Mouse (Mus musculus) myocyte (in vitro differentiated cells): Measurements from ENCODE around the gene Lin37.

Experiments
- E2F4 ChIP-seq: IDR thresholded peaks from one replicate; pipeline ENCODE4 v1.6.1; 2011; ENCODE audit warnings: mild to moderate bottlenecking, control low read depth, moderate library complexity; ENCODE audit not compliant: insufficient read depth
- MAX ChIP-seq: IDR thresholded peaks from one replicate; pipeline ENCODE4 v1.6.1; 2011; ENCODE audit warnings: low read depth, mild to moderate bottlenecking, control low read depth
- MYOD1 ChIP-seq, 3 experiments: IDR thresholded peaks; one replicate each; pipeline ENCODE4 v1.6.1; 2011; ENCODE audit warnings: control low read depth in 2 of 3, low read depth in 2 of 3, mild to moderate bottlenecking in 2 of 3, moderate library complexity in 1 of 3; ENCODE audit not compliant: insufficient read length in 2 of 3, control insufficient read depth in 1 of 3
- MYOG ChIP-seq, 3 experiments: IDR thresholded peaks; one replicate each; pipeline ENCODE4 v1.6.1; 2011; ENCODE audit warnings: control low read depth in 2 of 3, low read depth in 2 of 3, mild to moderate bottlenecking in 2 of 3; ENCODE audit not compliant: insufficient read length in 2 of 3, control insufficient read depth in 1 of 3, insufficient read depth in 1 of 3
- POLR2A ChIP-seq: IDR thresholded peaks from one replicate; pipeline ENCODE4 v1.6.1; 2011; ENCODE audit warnings: low read depth, mild to moderate bottlenecking, control low read depth, moderate library complexity; ENCODE audit not compliant: insufficient read length
- POLR2AphosphoS2 ChIP-seq: IDR thresholded peaks from one replicate; pipeline ENCODE4 v1.6.1; 2011; ENCODE audit warnings: low read depth, control low read depth; ENCODE audit not compliant: insufficient read length
- REST ChIP-seq: IDR thresholded peaks from one replicate; pipeline ENCODE4 v1.6.1; 2011; ENCODE audit warnings: mild to moderate bottlenecking, control low read depth, moderate library complexity; ENCODE audit not compliant: insufficient read depth, insufficient read length
- SRF ChIP-seq: IDR thresholded peaks from one replicate; pipeline ENCODE4 v1.6.1; 2011; ENCODE audit warnings: low read depth; ENCODE audit not compliant: control insufficient read depth, insufficient read length
- TCF12 ChIP-seq: IDR thresholded peaks from one replicate; pipeline ENCODE4 v1.6.1; 2011; ENCODE audit warnings: mild to moderate bottlenecking, control low read depth; ENCODE audit not compliant: poor library complexity, insufficient read depth, severe bottlenecking
- TCF3 ChIP-seq: IDR thresholded peaks from one replicate; pipeline ENCODE4 v1.6.1; 2011; ENCODE audit warnings: low read depth, control low read depth; ENCODE audit not compliant: insufficient read length
- USF1 ChIP-seq: IDR thresholded peaks from one replicate; pipeline ENCODE4 v1.6.1; 2011; ENCODE audit warnings: low read depth, mild to moderate bottlenecking, control low read depth, moderate library complexity

- TF ChIP-seq REST: no peak
- peak; percentile 93 for TF ChIP-seq POLR2AphosphoS2
- peak; percentile 82 for TF ChIP-seq POLR2A
- TF ChIP-seq E2F4: no peak
- TF ChIP-seq TCF12: no peak
- no peak for TF ChIP-seq MAX
- TF ChIP-seq MYOG (IDR thresholded peaks at IDR 0.05; ENCODE audit: control insufficient read depth in 1 of 3, insufficient read depth in 1 of 3, insufficient read length in 2 of 3, low read depth in 2 of 3): no peak
- TF ChIP-seq USF1: no peak
- no peak for TF ChIP-seq TCF3
- no peak for TF ChIP-seq SRF
- TF ChIP-seq MYOD1 (IDR thresholded peaks at IDR 0.05; ENCODE audit: control insufficient read depth in 1 of 3, insufficient read length in 2 of 3, low read depth in 2 of 3): no peak
These were observed 6.5 kb downstream of the Lin37 start for GRCm38 (mm10) chr7:30553021-30553589.
